Mouse (Mus musculus): ENCODE data around the gene Dnase1l3. TPM values are rescaled to one million over a fixed set of nuclear protein-coding genes. Genes with fewer than 3 reads are reported as not detected.

Gene Dnase1l3
- polyA plus RNA-seq, 1 experiment from 2014 or later: 1.3 TPM

- Histone ChIP-seq H3K4me3 (replicated peaks) (no peak overlapping the region), H3K4me1 (replicated peaks) (no peaks in the 10 kb centered on the region), H3K9ac (no peak overlapping the region), H3K27me3 (no peaks in the 10 kb centered on the region), H3K9me3 (replicated peaks) (no peaks in the 10 kb centered on the region), H3K27ac (no peak overlapping the region), H3K4me2 (no peak overlapping the region), H3K36me3 (no peaks in the 10 kb centered on the region)
- DNase-seq: no peak
- no peak for ATAC-seq (ENCODE audit: low read depth)
- WGBS (ENCODE audit: insufficient replicate concordance): 71% methylated on average over 1 of the region's 1 CpGs
These were observed 19.7 kb downstream of the Dnase1l3 start for GRCm38 (mm10) chr14:7974643-7975042.

- H3K9me3 ChIP-seq (replicated peaks): no peaks in the 10 kb centered on the region
These were observed 22.4 kb downstream of the Dnase1l3 start for GRCm38 (mm10) chr14:7971889-7972493.

GRCm38 (mm10) chr14:7964219-7964889 is 30.0 kb downstream of the Dnase1l3 start:
- Histone ChIP-seq H3K27ac (no peak overlapping the region), H3K4me1 (replicated peaks) (no peaks in the 10 kb centered on the region), H3K9ac (no peak overlapping the region), H3K36me3 (no peaks in the 10 kb centered on the region), H3K27me3 (no peaks in the 10 kb centered on the region), H3K4me2 (no peak overlapping the region), H3K9me3 (replicated peaks) (no peaks in the 10 kb centered on the region), H3K4me3 (replicated peaks) (no peak overlapping the region)
- 46% methylated on average over 11 of the region's 11 CpGs for WGBS (ENCODE audit: insufficient replicate concordance)
- ATAC-seq (ENCODE audit: low read depth): 0 out of 2 replicates have a peak, but pooled peaks have one; percentile 18
- peak; percentile 19 for DNase-seq

More at GRCm38 (mm10) chr14:7971889-7972493, 22.4 kb downstream of the Dnase1l3 start:
- Histone ChIP-seq H3K27ac (no peak overlapping the region), H3K4me2 (no peak overlapping the region), H3K4me1 (replicated peaks) (no peaks in the 10 kb centered on the region), H3K4me3 (replicated peaks) (no peak overlapping the region), H3K36me3 (no peaks in the 10 kb centered on the region), H3K27me3 (no peaks in the 10 kb centered on the region), H3K9ac (no peak overlapping the region)
- WGBS (ENCODE audit: insufficient replicate concordance): 42% methylated on average over 10 of the region's 10 CpGs
- DNase-seq (no peak), ATAC-seq (ENCODE audit: low read depth) (no peak)

- no peak overlapping the region for H3K4me2 ChIP-seq
- no peak overlapping the region for H3K27ac ChIP-seq
- H3K9ac ChIP-seq: no peak overlapping the region
- no peak overlapping the region for H3K4me3 ChIP-seq (replicated peaks)
- ATAC-seq (ENCODE audit: low read depth): 0 out of 2 replicates have a peak, but pooled peaks have one; percentile 19
- H3K4me1 ChIP-seq (replicated peaks): no peaks in the 10 kb centered on the region
- H3K36me3 ChIP-seq: no peaks in the 10 kb centered on the region
- no peaks in the 10 kb centered on the region for H3K27me3 ChIP-seq
- no peaks in the 10 kb centered on the region for H3K9me3 ChIP-seq (replicated peaks)
- DNase-seq: no peak
- WGBS (ENCODE audit: insufficient replicate concordance): 51% methylated on average over 7 of the region's 7 CpGs
These were observed 31.2 kb downstream of the Dnase1l3 start for GRCm38 (mm10) chr14:7963160-7963559.

GRCm38 (mm10) chr14:7962626-7963025 is 31.7 kb downstream of the Dnase1l3 start:
- ATAC-seq (ENCODE audit: low read depth): no peak
- DNase-seq: no peak
- Histone ChIP-seq H3K9me3 (replicated peaks) (no peaks in the 10 kb centered on the region), H3K4me1 (replicated peaks) (no peaks in the 10 kb centered on the region), H3K27me3 (no peaks in the 10 kb centered on the region), H3K9ac (no peak overlapping the region), H3K36me3 (no peaks in the 10 kb centered on the region), H3K27ac (no peak overlapping the region), H3K4me3 (replicated peaks) (no peak overlapping the region), H3K4me2 (no peak overlapping the region)
- 61% methylated on average over 2 of the region's 2 CpGs for WGBS (ENCODE audit: insufficient replicate concordance)

- Histone ChIP-seq H3K4me3 (replicated peaks) (no peak overlapping the region), H3K9me3 (replicated peaks) (no peaks in the 10 kb centered on the region), H3K36me3 (no peaks in the 10 kb centered on the region), H3K27me3 (no peaks in the 10 kb centered on the region), H3K27ac (no peak overlapping the region), H3K9ac (no peak overlapping the region), H3K4me2 (no peak overlapping the region), H3K4me1 (replicated peaks) (no peaks in the 10 kb centered on the region)
- no peak for ATAC-seq (ENCODE audit: low read depth)
- WGBS (ENCODE audit: insufficient replicate concordance): 65% methylated on average over 5 of the region's 5 CpGs
- DNase-seq: no peak
These were observed 32.7 kb downstream of the Dnase1l3 start for GRCm38 (mm10) chr14:7961714-7962113.

GRCm38 (mm10) chr14:7960616-7961015 is 33.8 kb downstream of the Dnase1l3 start:
- no peak overlapping the region for H3K9ac ChIP-seq
- no peaks in the 10 kb centered on the region for H3K4me1 ChIP-seq (replicated peaks)
- ATAC-seq (ENCODE audit: low read depth) (no peak), DNase-seq (no peak)
- no peaks in the 10 kb centered on the region for H3K9me3 ChIP-seq (replicated peaks)
- H3K27me3 ChIP-seq: no peaks in the 10 kb centered on the region
- WGBS (ENCODE audit: insufficient replicate concordance): 64% methylated on average over 11 of the region's 11 CpGs
- H3K36me3 ChIP-seq: no peaks in the 10 kb centered on the region
- no peak overlapping the region for H3K4me3 ChIP-seq (replicated peaks)
- no peak overlapping the region for H3K27ac ChIP-seq
- H3K4me2 ChIP-seq: no peak overlapping the region

GRCm38 (mm10) chr14:7957049-7957448 is 37.3 kb downstream of the Dnase1l3 start, which contains the start of gene Gm45521:
Gene Gm45521 (plus strand): TSS chr14:7957288.
- ATAC-seq (ENCODE audit: low read depth) (no peak), DNase-seq (no peak)
- Histone ChIP-seq H3K4me2 (no peak within 1 kb of the TSS), H3K27me3 (no peaks in the 10 kb centered on the region), H3K27ac (no peak within 1 kb of the TSS), H3K4me1 (replicated peaks) (peaks cover 15% of the 10 kb centered on the region; the same call in 1 of the 2 replicates), H3K9me3 (replicated peaks) (no peaks in the 10 kb centered on the region), H3K4me3 (replicated peaks) (no peak within 1 kb of the TSS), H3K9ac (no peak within 1 kb of the TSS), H3K36me3 (no peaks in the 10 kb centered on the region)
- WGBS (ENCODE audit: insufficient replicate concordance): 69% methylated on average over 9 of the region's 9 CpGs

GRCm38 (mm10) chr14:7956427-7956826 is 37.9 kb downstream of the Dnase1l3 start:
- H3K4me1 ChIP-seq (replicated peaks): peaks cover 17% of the 10 kb centered on the region; the same call in 1 of the 2 replicates
- DNase-seq: no peak

GRCm38 (mm10) chr14:7954071-7954471 is 40.3 kb downstream of the Dnase1l3 start:
- WGBS (ENCODE audit: insufficient replicate concordance): 45% methylated on average over 6 of the region's 6 CpGs
- ATAC-seq (ENCODE audit: low read depth) (no peak), DNase-seq (no peak)
- Histone ChIP-seq H3K36me3 (peaks cover 14% of the 10 kb centered on the region; the same call in 1 of the 2 replicates), H3K4me1 (replicated peaks) (peaks cover 17% of the 10 kb centered on the region; the same call in 1 of the 2 replicates), H3K27me3 (no peaks in the 10 kb centered on the region), H3K9me3 (replicated peaks) (no peaks in the 10 kb centered on the region), H3K27ac (no peak overlapping the region), H3K9ac (no peak overlapping the region), H3K4me2 (no peak overlapping the region), H3K4me3 (replicated peaks) (no peak overlapping the region)

More at GRCm38 (mm10) chr14:7956427-7956826, 37.9 kb downstream of the Dnase1l3 start:
- H3K9ac ChIP-seq: no peak overlapping the region
- no peak overlapping the region for H3K4me3 ChIP-seq (replicated peaks)
- H3K9me3 ChIP-seq (replicated peaks): no peaks in the 10 kb centered on the region
- ATAC-seq (ENCODE audit: low read depth): no peak
- no peaks in the 10 kb centered on the region for H3K27me3 ChIP-seq
- H3K4me2 ChIP-seq: no peak overlapping the region
- H3K36me3 ChIP-seq: no peaks in the 10 kb centered on the region; the same call in 1 of the 2 replicates
- WGBS (ENCODE audit: insufficient replicate concordance): 67% methylated on average over 10 of the region's 10 CpGs
- no peak overlapping the region for H3K27ac ChIP-seq

- no peaks in the 10 kb centered on the region for H3K27me3 ChIP-seq
- H3K4me2 ChIP-seq: 0 out of 2 replicates have a peak overlapping the region, but pooled peaks have one; percentile 4
- peak; percentile 78 for ATAC-seq (ENCODE audit: low read depth)
- H3K27ac ChIP-seq: peak overlapping the region; percentile 63
- no peak overlapping the region for H3K4me3 ChIP-seq (replicated peaks)
- H3K4me1 ChIP-seq (replicated peaks): peaks cover 17% of the 10 kb centered on the region; the same call in 1 of the 2 replicates
- H3K36me3 ChIP-seq: peaks cover 22% of the 10 kb centered on the region; the same call in 1 of the 2 replicates
- 39% methylated on average over 12 of the region's 12 CpGs for WGBS (ENCODE audit: insufficient replicate concordance)
- H3K9ac ChIP-seq: no peak overlapping the region
- no peak for DNase-seq
- H3K9me3 ChIP-seq (replicated peaks): no peaks in the 10 kb centered on the region
These were observed 41.6 kb downstream of the Dnase1l3 start for GRCm38 (mm10) chr14:7952610-7953254.
